Mouse (Mus musculus) stomach, postnatal 0 days (tissue): ENCODE measurements around the gene Col25a1.

Experiments used
- CTCF ChIP-seq: IDR thresholded peaks from 2 replicates; pipeline ENCODE4 v1.5.1; 2016; ENCODE audit warnings: antibody characterized with exemption, low read depth, mild to moderate bottlenecking, moderate library complexity
- EP300 ChIP-seq: optimal IDR thresholded peaks from 2 replicates; pipeline ENCODE3; 2016; ENCODE audit warnings: antibody characterized with exemption

GRCm38 (mm10) chr3:130159906-130160305, 28.6 kb downstream of the Col25a1 start:
- TF ChIP-seq EP300 (no peak), CTCF (no peak)
